Mouse (Mus musculus) gastrocnemius, postnatal 25 days (tissue): ENCODE results near the gene Vps53. TPM values are rescaled to one million over a fixed set of nuclear protein-coding genes. Genes with fewer than 3 reads are reported as not detected.

Source experiments
- DNase-seq: peaks from one replicate; pipeline ENCODE4 v3.0.0; 2022
- total RNA-seq, 2 experiments: library from RNA; stranded (reverse); gene quantifications; 1 replicate in 1 of 2; 2 replicates in 1 of 2; pipeline ENCODE4 v1.2.3; 2021

Vps53 gene
- total RNA-seq, 2 experiments from 2014 or later: 19.9 to 22.6 TPM

GRCm38 (mm10) chr11:76168976-76169375 lies 10.5 kb downstream of the Vps53 start:
- no peak for DNase-seq

- peak; percentile 29 for DNase-seq
Observed at GRCm38 (mm10) chr11:76167079-76167765, 12.2 kb downstream of the Vps53 start.

DNA sequence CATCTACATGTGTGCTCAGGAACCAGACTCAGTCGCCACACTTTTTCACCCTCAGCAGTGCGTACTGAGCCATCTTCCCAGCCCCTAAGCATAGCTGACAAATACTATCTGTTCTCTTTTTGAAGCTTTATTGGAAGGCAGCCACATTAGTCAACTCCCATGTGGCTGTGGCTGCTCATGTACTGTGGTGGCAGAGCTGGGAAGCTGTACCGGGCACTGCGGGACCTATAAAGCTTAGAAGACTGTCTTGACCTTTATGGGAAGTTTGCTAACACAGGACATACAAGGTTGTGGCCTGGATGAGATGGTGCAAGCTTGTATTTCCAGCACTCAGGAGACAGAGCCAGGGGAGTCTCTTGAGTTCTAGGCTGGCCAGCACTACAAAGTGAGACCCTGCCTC lies 12.8 kb downstream of the Vps53 start:
- no peak for DNase-seq

- no peak for DNase-seq
Observed at GRCm38 (mm10) chr11:76160251-76160650, 19.2 kb downstream of the Vps53 start.

GRCm38 (mm10) chr11:76158375-76158774 lies 21.1 kb downstream of the Vps53 start:
- DNase-seq: no peak

- DNase-seq: no peak
Observed at GRCm38 (mm10) chr11:76154861-76155260, 24.6 kb downstream of the Vps53 start.

- no peak for DNase-seq
Observed at GRCm38 (mm10) chr11:76154200-76154599, 25.2 kb downstream of the Vps53 start.

DNA sequence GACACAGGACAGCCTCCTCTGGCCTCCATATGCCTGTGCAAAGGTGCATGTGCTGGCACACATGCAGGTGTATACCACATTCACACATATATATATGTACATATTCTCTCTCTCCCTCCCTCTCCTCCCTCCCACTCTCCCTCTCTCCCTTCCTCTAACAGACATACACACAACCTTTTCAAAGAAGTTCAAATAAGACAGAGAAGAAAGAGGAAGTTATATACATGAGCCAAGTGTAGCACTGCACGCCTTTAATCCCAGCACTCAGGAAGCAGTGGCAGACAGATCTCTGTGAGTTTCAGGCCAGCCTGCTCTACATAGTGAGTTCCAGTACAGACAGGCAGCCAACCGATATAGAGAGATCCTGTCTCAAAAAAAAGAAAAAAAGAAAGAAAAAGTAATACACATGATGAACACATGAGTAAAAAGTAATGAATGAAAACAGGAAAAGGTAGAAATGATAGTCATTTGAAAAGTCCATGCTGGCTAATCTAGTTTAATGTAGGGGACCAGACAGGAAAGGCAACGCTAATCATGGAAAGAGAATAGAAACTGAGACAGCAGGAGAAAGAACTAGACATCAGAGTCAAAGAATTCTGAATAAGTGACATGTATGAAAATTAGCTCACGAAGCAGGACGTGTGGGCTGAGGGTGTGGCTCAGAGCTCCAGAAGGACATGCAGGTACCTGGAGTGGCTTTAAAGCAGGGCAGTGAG lies 26.1 kb downstream of the Vps53 start:
- no peak for DNase-seq

DNA sequence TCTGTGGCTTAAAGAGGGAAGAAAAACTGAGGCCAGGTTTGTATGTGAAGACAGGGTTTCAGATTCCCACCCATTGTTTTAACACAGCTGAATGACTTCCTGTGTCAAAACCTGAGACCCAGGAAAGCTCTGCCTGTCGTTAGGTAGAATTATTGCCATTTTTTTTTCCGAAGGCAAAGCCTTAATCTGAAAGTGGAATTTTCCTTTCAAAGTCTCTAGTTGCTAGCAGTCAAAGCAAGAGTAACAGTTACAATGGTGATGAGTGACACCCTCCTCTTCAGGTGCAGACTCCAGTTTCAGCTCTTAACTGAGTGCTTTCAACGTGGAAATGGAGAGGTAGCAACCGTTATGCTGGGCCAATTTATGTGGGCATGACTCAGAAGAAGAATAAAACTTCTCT lies 28.5 kb downstream of the Vps53 start:
- no peak for DNase-seq

DNA sequence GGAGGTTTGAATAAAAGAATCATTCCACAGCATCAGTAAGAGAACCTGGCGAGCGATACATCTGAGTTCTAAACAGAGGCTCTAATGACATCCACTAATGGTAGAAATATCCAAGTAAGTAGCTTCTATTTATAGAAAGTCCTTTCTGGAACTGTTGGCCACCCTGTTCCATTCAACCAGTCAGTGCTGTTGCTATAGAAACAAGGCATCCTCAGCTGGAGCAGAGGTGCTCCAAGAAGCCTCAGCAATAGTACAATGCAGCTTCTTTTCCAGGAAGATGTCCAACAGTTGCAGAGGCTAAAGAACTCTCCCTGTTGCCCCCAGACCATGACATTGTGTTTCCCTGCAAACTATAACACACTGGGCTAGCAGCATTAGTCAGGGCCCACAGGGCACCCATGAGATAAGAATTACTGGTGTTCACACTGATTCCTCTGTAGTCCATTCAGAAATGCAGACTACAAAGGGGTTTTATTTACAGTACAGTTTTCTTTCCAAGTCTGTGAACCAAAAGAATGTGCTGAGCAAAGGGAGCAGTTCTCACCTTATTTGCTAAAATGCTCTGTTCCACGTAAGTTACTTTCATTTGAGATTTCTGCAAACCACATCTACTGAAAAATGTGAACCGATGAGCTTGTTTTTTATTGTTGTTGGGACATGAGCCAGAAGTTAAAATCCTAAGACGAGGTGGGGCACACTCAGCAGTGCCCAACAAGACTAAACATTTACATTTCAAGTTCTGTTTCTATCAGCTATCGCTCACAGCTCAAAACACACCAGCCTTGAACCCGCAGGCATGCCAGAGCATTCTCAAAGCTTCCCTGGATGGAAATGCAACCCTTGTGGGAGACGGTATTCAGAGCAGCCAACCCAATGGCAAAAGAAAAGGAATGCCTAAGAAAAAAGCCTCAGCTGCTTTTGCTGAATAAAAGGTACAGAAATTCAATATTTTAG lies 31.1 kb downstream of the Vps53 start:
- no peak for DNase-seq

- no peak for DNase-seq
Observed at GRCm38 (mm10) chr11:76146187-76147010, 33.0 kb downstream of the Vps53 start.

DNA sequence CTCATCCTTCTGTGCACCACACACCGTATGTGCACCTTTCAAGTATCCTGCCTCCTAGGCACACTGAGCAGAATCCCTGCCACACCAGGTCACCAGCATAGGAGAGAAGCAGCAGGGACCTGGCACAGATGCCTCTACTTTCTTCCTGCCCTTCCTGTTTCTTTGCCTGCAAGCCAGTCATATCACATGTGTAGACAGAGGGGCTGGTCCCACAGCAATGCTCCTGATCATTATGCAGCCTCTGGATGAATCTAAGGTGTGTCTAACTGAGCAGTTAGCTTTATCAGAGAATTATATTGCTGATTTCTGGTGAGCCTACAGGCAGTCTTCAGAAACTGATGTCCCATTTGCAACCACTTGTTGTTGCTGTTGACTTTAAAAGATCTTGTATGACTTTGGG lies 34.3 kb downstream of the Vps53 start:
- no peak for DNase-seq

DNA sequence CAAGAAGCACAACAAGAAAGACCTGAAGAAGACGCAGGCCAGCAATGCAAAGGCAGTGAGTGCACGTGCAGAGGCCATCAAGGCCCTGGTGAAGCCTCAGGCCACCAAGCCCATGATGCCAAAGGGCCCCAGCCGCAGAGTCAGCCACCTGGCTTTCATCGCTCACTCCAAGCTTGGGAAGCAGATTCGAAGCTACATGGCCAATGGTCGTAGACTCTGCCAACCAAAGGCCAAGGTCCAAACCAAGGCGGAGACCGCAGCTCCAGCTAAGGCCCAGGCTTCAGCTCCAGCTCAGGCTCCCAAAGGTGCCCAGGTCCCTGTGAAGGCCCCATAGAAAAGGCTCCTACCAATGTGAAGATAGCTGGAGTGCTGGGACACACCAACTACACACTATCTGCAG lies 35.1 kb downstream of the Vps53 start:
- no peak for DNase-seq

DNA sequence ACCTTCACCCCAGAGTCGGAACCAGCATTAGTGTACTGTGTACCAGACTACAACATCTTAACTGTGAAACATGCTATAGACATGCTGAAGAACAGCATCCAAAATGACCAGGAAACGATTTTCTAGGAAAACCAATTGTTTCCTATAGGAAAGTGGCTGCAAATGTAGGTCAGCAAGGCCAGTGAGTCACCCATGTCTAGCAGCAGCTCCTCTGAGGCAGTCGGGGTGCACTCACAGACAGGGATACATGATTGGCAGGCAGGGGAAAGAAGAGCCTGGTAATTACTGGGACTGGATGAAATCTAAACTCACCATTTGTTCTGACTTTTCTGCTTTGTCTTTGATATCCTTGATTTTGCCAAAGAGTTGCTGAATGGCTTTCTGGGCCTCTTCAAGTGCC lies 41.5 kb downstream of the Vps53 start:
- DNase-seq: no peak

DNA sequence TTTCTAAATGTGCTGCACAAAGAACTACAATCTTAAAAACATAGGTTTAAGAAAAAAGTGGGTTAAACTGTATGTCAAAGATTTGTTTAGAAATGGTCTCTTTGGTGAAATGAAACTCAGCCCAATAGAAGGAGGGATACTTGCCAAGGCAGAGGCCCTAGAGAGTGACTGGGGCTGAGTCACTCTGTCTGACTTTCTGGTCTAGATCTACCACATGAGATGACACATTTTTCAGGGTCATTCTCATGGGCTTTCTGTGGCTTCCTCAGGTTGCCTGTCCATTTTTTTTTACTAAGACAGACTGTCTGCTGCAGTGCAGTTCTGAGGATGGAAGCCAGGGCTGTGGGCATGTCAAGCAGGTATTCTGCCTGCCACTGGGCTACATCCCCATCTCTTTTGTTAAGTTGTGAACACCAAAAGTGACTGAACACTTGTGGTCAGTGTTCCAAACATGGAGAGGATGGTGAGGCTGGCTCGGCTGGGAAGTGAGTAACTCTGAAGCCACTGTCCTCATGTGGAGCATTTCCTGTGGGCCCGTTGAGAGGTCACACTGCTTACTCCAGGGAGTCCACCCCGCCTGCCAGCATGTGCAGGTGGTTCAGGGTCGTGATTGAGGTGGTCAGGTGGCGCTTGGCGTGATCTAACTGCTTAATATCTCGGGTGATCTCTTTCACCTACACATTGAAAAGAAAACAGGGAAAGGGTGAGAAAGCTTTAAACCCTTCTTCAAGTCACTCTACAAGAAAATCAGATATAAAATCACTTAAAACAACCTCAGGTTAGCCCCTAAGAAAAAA lies 43.6 kb downstream of the Vps53 start:
- no peak for DNase-seq

DNA sequence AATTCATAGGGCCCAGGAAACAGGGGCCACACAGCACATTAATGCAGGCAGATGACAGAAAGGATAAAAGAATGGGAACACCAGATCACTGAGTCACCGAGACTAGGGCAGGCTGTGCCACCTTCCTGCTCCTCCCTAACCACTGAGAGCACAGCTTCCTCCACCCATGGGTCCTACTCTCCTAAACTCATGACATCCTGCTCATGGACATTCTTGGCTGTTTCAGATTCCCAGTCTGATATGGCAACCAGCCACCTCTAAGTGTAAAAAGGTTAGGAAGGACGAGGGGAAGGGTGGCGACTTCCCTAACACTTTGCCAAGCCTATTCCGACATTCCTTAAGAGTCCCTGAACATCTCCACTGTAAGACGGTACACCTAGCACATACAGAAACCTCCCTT lies 48.6 kb downstream of the Vps53 start:
- DNase-seq: peak; percentile 34

- DNase-seq: no peak
Observed at GRCm38 (mm10) chr11:76125386-76125785, 54.1 kb downstream of the Vps53 start.

DNA sequence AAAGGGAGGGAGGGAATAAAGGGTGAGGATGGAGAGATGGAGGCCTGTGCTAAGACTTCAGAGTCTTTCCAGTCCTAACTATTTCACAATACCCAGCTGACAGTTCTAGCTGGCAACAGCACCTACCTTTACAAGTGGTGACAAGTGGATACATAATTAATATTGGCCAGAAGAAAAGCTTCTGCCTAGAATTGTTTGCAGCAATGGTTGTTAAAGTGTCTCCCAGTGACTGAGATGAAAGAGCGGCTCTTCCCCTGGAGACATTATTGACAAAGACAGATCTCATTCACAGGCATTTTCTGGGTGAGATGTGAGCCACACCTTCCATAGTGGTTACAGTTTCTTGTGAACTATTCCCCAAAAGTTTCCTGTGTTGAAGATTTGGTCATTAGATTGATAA lies 55.9 kb downstream of the Vps53 start:
- DNase-seq: no peak

- DNase-seq: no peak
Observed at GRCm38 (mm10) chr11:76122571-76122970, 56.9 kb downstream of the Vps53 start.

- DNase-seq: no peak
Observed at GRCm38 (mm10) chr11:76121086-76121485, 58.4 kb downstream of the Vps53 start.

GRCm38 (mm10) chr11:76120407-76120901 lies 59.0 kb downstream of the Vps53 start:
- DNase-seq: peak; percentile 23
